Mouse (Mus musculus): Measurements from ENCODE around the gene Apobec4. TPM values are rescaled to one million over a fixed set of nuclear protein-coding genes. Genes with fewer than 3 reads are reported as not detected.

Gene Apobec4
- polyA plus RNA-seq (2012; ENCODE audit: low replicate concordance), result not detected in 2 replicates

GRCm38 (mm10) chr1:152750312-152750965 is at the start of gene Apobec4:
Gene Apobec4 (plus strand): TSS chr1:152750551.

GRCm38 (mm10) chr1:152766032-152766772 is 15.9 kb downstream of the Apobec4 start, which contains the start of the genes Rgl1 and Arpc5:
Gene Rgl1 (minus strand): TSS chr1:152766351.
Gene Arpc5 (plus strand): TSS chr1:152766542.

GRCm38 (mm10) chr1:152799897-152800296 is 49.5 kb downstream of the Apobec4 start, which contains the start of gene Ncf2:
Gene Ncf2 (plus strand): TSS chr1:152800194.

Other genes starting within 250 kb of the Apobec4 start
- 2.4 and 3.9 TPM in 2 replicates for gene Rgl1, start 15.8 kb downstream of the Apobec4 start, polyA plus RNA-seq (2012; ENCODE audit: low replicate concordance)
- gene Arpc5, start 16.0 kb downstream of the Apobec4 start, polyA plus RNA-seq (2012; ENCODE audit: low replicate concordance), result 88.1 and 371 TPM in 2 replicates
- 6.4 and 13.2 TPM in 2 replicates for gene Ncf2, start 49.6 kb downstream of the Apobec4 start, polyA plus RNA-seq (2012; ENCODE audit: low replicate concordance)
- 6.4 and 38.2 TPM in 2 replicates for gene Smg7, start 152.1 kb downstream of the Apobec4 start, polyA plus RNA-seq (2012; ENCODE audit: low replicate concordance)
- gene Nmnat2, start 204.4 kb downstream of the Apobec4 start, polyA plus RNA-seq (2012; ENCODE audit: low replicate concordance), result not detected in 2 replicates

Data from leukemia stem cell, adult 10-12 weeks (primary cell).